Mouse (Mus musculus) megakaryocyte, embryonic 14.5 days (primary cell): Measurements from ENCODE around the gene Mus81.

Experiments used
- FLI1 ChIP-seq: IDR thresholded peaks from 2 replicates; pipeline ENCODE4 v1.6.1; 2012; ENCODE audit warnings: low read length, inconsistent platforms, mixed read lengths
- GATA1 ChIP-seq: IDR thresholded peaks from 3 replicates; pipeline ENCODE4 v1.6.1; 2012; ENCODE audit warnings: mixed read lengths, low read length, inconsistent platforms, borderline replicate concordance

- TF ChIP-seq GATA1 (no peak), FLI1 (no peak)
Measured at GRCm38 (mm10) chr19:5463212-5463611, 25.0 kb downstream of the Mus81 start.
